Mouse (Mus musculus): Measurements from ENCODE around the gene Sec14l2. TPM values are rescaled to one million over a fixed set of nuclear protein-coding genes. Genes with fewer than 3 reads are reported as not detected.

Gene Sec14l2
- total RNA-seq (2014; fragmentation: Nextera tagmentation) (not detected in 2 replicates), total RNA-seq (2017) (not detected in 2 replicates)

GRCm38 (mm10) chr11:4122742-4123579 is at the start of gene Sec14l2:
Gene Sec14l2 (minus strand): TSS chr11:4123415.
- peak; percentile 78 for ATAC-seq (replicated peaks; ENCODE audit: poor library complexity, severe bottlenecking)

DNA sequence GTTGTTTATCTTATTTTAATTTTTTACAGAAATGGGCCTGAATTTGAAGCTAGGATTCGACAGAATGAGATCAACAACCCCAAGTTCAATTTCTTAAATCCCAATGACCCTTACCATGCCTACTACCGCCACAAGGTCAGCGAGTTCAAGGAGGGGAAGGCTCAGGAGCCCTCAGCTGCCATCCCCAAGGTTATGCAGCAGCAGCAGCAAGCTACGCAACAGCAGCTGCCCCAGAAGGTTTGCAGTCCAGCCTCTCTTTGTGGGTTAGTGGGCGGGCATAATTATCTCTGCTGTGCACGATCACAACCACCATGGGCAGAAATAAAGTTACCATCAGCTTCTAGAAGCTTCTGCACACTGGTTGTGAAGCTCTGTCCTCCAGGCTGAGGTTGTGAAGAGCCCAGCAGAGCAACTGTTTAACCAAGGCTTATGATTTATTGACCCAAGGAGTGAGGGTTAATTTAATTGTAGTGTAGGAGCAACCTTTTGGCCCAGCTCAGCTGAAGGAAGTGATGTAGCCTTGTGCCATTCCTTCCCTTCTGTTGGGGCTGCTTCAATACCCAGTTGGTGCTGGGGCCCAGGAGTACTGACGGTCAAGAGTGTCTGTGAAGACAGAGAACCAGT is 43.4 kb upstream of the Sec14l2 start:
- no peak for ATAC-seq (replicated peaks; ENCODE audit: poor library complexity, severe bottlenecking)

DNA sequence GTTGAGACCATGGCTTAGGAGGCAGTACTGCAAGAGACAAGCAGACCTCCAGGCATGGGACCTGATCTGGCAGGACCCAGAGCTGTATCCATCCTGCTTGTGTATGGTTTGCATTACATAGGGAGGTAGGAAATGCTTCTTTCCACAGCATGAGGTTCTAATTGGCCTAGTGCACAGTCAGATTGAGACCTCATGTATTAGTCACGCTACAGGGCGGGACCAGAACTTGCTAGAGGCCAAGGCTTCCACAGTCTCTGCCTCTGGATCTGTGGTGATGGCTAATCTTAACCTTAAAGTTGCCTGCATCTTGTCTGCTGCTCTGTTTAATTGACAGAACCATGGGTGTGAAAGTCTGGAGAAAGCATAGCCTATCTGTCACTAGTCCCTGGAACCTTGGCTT is 41.5 kb upstream of the Sec14l2 start:
- ATAC-seq (replicated peaks; ENCODE audit: poor library complexity, severe bottlenecking): no peak

GRCm38 (mm10) chr11:4160758-4161480 is 37.7 kb upstream of the Sec14l2 start:
- ATAC-seq (replicated peaks; ENCODE audit: poor library complexity, severe bottlenecking): no peak

- ATAC-seq (replicated peaks; ENCODE audit: poor library complexity, severe bottlenecking): peak; percentile 96
These were observed 36.8 kb upstream of the Sec14l2 start, which contains the start of the genes Ccdc157 and Sf3a1 for GRCm38 (mm10) chr11:4159808-4160708. Gene Ccdc157 (minus strand): TSS chr11:4160293. Gene Sf3a1 (plus strand): TSS chr11:4160350.

DNA sequence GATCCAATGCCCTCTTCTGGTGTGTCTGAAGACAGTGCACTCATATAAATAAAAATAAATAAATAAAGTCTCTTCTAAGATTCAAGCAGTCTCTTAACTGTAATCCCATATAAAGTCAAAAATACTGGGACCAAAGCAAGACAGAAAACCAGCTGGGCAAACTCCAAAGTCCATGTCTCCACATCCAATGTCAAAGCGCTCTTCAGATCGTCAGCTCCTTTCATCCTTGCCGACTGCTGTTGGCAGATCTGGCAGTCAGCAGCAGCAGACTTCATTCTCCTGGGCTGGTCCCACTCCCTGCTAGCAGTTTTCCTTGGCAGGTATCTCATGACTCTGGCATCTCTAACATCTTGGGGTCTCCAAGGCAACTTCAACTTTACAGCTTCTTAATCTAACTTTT is 35.5 kb upstream of the Sec14l2 start:
- no peak for ATAC-seq (replicated peaks; ENCODE audit: poor library complexity, severe bottlenecking)

DNA sequence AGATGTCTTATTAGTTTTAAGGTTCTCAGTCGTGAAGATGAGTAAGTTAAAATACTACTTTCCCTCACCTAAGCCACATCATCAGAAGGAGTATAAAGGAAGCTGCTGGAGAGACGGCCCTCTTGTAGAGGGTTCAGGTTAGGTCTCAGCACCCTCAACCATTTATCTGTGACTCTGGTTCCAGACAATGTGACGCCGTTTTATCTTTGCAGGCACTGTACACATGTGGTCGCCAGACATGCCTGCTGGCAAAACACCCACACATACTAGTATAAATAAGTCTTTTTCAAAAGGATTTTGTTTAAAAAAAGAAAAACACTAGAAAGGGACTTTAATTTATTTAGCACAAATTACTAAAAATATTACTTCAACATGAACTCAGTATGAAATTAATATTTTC is 32.4 kb upstream of the Sec14l2 start:
- ATAC-seq (replicated peaks; ENCODE audit: poor library complexity, severe bottlenecking): no peak

DNA sequence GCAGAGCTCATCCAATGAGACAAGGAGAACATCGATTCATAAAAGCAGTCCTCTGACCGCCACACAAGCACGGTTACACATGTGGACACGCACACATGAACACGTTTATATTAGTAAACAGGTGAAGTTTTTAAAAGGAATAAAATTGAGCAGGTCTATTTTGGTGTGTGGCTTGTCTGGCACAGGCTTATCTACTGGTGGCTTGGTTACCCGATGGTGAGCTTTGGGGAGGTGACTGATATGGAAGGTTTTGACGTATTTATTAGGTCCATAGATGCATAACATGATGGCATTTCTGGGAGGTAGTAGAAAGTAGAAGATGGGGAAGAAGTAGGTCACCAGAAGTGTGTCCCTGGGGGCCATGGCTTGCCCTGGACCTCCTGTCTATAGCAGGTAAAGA is 30.5 kb upstream of the Sec14l2 start:
- ATAC-seq (replicated peaks; ENCODE audit: poor library complexity, severe bottlenecking): no peak

GRCm38 (mm10) chr11:4149886-4150285 is 26.7 kb upstream of the Sec14l2 start:
- ATAC-seq (replicated peaks; ENCODE audit: poor library complexity, severe bottlenecking): no peak

DNA sequence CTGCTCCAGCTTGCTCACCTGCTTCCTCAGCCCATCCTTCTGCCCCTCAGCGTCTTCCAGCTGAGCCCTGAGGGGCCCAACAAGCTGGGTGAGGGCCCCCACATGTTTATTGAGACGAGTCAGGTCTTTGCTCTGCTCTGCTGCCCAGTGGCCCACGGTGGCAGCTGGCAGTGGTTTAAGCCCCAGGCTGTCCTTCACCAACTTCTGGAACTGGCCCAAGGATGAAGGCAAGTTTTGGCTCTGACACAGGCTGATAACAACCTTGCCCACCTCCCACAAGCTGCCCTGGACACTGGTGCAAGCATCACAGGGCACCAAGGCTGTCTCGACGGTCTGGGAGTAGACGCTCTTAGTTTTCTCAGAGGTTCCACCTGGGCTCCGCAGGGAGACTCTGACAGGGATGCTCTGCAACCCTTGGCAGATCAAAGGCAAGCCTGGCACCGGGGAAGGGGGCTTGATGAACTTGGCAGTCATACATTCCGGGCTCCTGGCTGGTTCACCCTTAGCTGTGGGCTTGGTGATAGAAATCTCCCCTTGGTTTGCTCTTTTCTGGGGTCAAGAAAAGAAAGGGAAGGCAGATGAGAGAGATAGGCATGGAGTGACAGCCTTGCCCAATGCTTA is 25.4 kb upstream of the Sec14l2 start:
- no peak for ATAC-seq (replicated peaks; ENCODE audit: poor library complexity, severe bottlenecking)

DNA sequence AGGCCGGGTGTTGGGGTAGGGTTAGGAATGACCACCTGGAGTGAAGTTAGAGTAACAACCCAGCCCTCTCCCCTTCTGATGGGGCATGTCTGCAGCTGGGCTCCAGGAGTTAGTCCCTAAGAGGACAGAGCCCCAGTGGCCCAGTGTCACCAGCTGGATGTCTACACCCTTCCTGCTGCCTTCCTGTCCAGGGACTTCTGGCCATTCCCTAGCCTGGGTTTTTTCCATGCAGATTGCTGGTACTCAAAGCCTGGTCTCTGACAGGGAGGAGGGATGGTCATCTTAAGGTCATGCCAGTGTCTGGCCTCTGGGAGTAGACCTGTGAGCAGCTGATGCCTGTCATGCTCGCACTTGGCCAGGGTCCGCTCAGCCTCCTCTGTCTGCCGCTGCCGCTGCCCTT is 24.9 kb upstream of the Sec14l2 start:
- ATAC-seq (replicated peaks; ENCODE audit: poor library complexity, severe bottlenecking): no peak

DNA sequence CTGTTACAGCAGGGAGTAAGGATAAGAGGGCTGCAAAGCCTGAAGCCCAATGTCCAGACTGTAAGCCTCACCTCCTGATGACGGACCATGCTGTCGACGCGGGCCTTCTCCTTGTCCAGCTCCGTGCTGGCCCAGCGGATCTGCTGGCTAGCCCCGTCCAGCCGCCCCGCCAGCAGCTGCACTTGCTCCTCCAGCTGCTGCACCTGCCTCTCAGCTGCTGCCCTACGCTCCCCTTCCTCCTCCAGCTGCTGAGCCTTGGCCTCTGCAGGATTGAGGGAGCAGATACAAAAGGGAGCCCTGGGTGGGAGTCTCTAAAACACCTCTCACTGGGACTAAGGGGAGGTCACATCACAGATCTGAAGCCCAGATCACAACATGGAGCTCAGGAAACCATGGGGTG is 23.9 kb upstream of the Sec14l2 start:
- ATAC-seq (replicated peaks; ENCODE audit: poor library complexity, severe bottlenecking): no peak

DNA sequence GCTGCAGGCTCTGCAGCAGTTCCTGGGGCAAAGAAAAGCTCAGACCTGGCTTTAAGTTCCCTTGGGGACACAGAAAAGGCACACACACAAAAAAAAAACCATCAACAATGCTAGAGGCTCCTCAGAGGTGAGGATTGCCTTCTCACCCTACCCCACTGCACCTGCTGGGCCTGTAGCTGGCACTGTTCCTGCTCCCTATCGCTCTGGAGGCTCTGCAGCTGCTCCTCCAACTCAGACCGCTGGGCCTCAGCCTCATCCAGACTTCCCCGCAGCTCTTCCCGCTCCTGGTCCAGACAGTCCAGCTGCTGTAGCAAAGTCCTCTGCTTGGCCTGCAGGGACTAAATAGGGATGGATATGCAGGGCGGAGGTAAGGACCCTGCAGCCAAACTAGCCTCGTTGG is 23.2 kb upstream of the Sec14l2 start:
- no peak for ATAC-seq (replicated peaks; ENCODE audit: poor library complexity, severe bottlenecking)

DNA sequence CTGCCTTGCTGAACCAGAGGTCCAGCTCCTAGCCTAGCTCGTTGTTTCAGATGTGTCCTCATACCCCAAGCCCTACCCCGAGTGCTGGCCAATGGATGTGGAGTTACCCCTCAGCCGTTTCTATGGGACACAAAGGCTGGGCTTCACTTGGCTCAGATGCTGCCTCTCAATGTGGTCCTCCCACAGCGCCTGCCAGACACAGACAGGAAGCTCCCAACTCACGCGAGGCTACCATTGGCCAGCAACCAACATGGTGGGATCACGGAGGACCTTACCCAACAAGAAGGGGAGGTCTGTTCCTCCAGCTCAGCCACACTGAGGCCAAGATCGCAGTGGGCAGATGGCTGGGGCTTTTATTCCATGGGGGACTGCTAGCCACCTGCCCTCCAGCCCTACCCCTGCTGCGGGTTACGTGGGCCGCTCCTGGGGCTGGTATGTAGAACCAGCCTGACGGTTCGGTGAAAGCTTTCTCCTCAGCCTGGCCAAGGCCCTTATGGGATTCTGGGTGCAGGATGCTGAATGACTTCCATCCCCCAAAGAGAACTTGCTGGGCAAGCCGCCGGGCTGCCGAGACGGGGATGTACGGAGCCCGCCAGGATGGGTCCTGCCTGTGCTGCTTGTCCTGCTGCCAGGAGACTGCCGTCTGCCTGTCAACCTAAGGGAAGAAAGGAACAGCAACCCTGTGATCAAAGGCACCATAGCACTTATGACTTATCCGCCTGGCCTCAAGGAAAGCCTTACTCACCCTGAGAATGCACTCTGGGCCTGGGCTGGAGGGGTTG is 20.3 kb upstream of the Sec14l2 start:
- no peak for ATAC-seq (replicated peaks; ENCODE audit: poor library complexity, severe bottlenecking)

DNA sequence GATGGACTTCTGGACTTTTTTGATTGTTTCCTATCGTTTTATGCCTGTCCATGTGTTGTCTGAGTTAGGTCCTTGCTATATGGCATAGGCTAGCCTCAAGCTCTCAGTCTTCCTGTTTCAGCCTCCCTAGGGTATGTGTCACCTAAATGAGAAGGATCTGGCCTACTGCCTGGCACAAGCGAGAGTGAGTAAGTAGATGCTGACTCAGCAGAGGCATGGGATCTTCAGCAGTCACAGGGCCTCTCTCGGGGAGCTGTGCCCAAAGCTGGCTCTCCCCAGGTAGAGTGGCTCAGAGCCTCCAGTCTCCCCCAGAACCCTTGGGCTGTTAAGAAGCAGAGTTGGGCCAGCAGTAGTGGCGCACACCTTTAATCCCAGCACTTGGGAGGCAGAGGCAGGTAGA is 19.1 kb upstream of the Sec14l2 start:
- ATAC-seq (replicated peaks; ENCODE audit: poor library complexity, severe bottlenecking): no peak

DNA sequence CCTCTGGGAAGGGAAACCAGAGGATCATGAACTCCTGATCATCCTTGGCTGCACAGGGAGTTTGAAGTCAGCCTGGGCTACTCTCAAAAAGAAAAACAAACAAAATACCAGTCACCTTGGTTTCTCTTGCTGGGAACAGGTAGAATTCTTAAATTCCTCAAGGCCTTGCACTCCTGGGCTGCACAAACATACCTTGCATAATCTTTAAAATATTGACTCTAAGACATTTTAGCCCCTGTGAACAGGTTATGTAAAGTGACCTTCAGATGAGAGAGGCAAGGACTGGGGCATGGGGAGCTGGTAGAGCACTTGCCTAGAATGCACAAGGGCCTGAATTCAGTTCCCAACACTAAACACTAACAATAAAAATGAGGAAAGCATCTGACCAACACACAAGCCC is 18.3 kb upstream of the Sec14l2 start:
- no peak for ATAC-seq (replicated peaks; ENCODE audit: poor library complexity, severe bottlenecking)

- no peak for ATAC-seq (replicated peaks; ENCODE audit: poor library complexity, severe bottlenecking)
These were observed 15.7 kb upstream of the Sec14l2 start for GRCm38 (mm10) chr11:4138964-4139363.

DNA sequence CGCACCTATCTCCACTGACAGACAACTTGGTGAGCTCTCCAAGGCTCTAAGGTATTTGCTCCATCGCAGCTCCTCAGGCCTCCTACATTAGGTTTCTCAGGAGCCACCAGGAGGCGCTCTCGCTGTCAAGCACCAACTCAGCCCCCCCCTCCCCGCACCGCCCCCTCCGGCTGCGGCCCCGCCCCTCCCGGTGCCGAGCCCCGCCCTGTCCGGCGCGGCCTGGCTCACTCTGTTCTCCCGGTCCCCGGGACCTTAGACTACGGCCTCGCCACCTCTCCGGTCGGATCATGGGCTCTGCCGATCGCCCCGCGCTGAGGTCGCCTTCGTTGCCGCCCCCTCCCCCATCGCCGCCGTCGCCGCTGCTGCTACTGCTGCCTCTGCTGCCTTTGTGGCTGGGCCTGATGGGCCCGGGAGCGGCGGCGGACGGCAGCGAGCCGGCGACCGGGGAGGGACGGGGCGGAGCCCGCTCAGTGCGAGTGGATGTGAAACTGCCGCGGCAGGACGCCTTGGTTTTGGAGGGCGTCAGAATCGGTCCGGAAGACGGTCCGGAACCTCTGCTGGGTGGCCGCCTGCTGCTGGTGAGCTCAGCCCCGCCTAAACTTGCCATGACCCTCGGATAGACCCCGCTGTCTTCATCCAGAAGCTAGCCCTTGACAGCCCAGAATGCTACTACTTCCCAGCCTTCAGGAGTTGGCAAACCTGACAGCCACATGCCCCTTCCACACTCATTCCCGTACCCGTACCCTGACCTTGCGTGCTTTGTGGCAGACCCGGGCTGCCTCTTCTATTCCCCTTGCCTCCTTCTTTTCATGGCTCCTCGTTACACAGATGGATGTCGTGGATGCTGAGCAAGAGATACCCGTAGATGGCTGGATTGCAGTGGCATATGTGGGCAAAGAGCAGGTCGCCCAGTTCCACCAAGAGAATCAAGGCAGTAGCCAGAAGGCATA is 12.0 kb upstream of the Sec14l2 start, which contains the start of gene Rnf215:
Rnf215 (plus strand) TSS at position 217 of the 950 bp plus-strand sequence.
- ATAC-seq (replicated peaks; ENCODE audit: poor library complexity, severe bottlenecking): peak; percentile 79
